Mouse (Mus musculus) myocyte (in vitro differentiated cells): ENCODE data around the gene 4930402F06Rik. TPM values are rescaled to one million over a fixed set of nuclear protein-coding genes. Genes with fewer than 3 reads are reported as not detected.

Source experiments
- H3K27me3 ChIP-seq: one replicate; pipeline ENCODE4 v1.6.1; 2011; ENCODE audit not compliant: control insufficient read depth, insufficient read depth, insufficient read length
- H3K36me3 ChIP-seq: one replicate; pipeline ENCODE4 v1.6.1; 2011; ENCODE audit not compliant: control insufficient read depth, insufficient read depth
- H3K4me2 ChIP-seq: one replicate; pipeline ENCODE4 v1.6.1; 2011; ENCODE audit warnings: low read depth, control low read depth
- H3K4me3 ChIP-seq: one replicate; pipeline ENCODE4 v1.5.1; 2011; ENCODE audit warnings: mild to moderate bottlenecking, control low read depth, moderate library complexity
- H3K79me2 ChIP-seq: one replicate; pipeline ENCODE4 v1.6.1; 2011; ENCODE audit not compliant: control insufficient read depth, insufficient read depth
- H3ac ChIP-seq: one replicate; pipeline ENCODE4 v1.6.1; 2011; ENCODE audit not compliant: control insufficient read depth, insufficient read length
- CEBPB ChIP-seq: IDR thresholded peaks from 2 replicates; pipeline ENCODE4 v1.6.1; 2011; ENCODE audit warnings: mild to moderate bottlenecking, moderate library complexity; ENCODE audit not compliant: poor library complexity, insufficient read depth, severe bottlenecking
- E2F4 ChIP-seq: IDR thresholded peaks from one replicate; pipeline ENCODE4 v1.6.1; 2011; ENCODE audit warnings: mild to moderate bottlenecking, control low read depth, moderate library complexity; ENCODE audit not compliant: insufficient read depth
- MAX ChIP-seq: IDR thresholded peaks from one replicate; pipeline ENCODE4 v1.6.1; 2011; ENCODE audit warnings: low read depth, mild to moderate bottlenecking, control low read depth
- MYOD1 ChIP-seq, 3 experiments: IDR thresholded peaks; one replicate each; pipeline ENCODE4 v1.6.1; 2011; ENCODE audit warnings: control low read depth in 2 of 3, low read depth in 2 of 3, mild to moderate bottlenecking in 2 of 3, moderate library complexity in 1 of 3; ENCODE audit not compliant: insufficient read length in 2 of 3, control insufficient read depth in 1 of 3
- MYOG ChIP-seq, 3 experiments: IDR thresholded peaks; one replicate each; pipeline ENCODE4 v1.6.1; 2011; ENCODE audit warnings: control low read depth in 2 of 3, low read depth in 2 of 3, mild to moderate bottlenecking in 2 of 3; ENCODE audit not compliant: insufficient read length in 2 of 3, control insufficient read depth in 1 of 3, insufficient read depth in 1 of 3
- POLR2A ChIP-seq: IDR thresholded peaks from one replicate; pipeline ENCODE4 v1.6.1; 2011; ENCODE audit warnings: low read depth, mild to moderate bottlenecking, control low read depth, moderate library complexity; ENCODE audit not compliant: insufficient read length
- POLR2AphosphoS2 ChIP-seq: IDR thresholded peaks from one replicate; pipeline ENCODE4 v1.6.1; 2011; ENCODE audit warnings: low read depth, control low read depth; ENCODE audit not compliant: insufficient read length
- REST ChIP-seq: IDR thresholded peaks from one replicate; pipeline ENCODE4 v1.6.1; 2011; ENCODE audit warnings: mild to moderate bottlenecking, control low read depth, moderate library complexity; ENCODE audit not compliant: insufficient read depth, insufficient read length
- SRF ChIP-seq: IDR thresholded peaks from one replicate; pipeline ENCODE4 v1.6.1; 2011; ENCODE audit warnings: low read depth; ENCODE audit not compliant: control insufficient read depth, insufficient read length
- TCF12 ChIP-seq: IDR thresholded peaks from one replicate; pipeline ENCODE4 v1.6.1; 2011; ENCODE audit warnings: mild to moderate bottlenecking, control low read depth; ENCODE audit not compliant: poor library complexity, insufficient read depth, severe bottlenecking
- TCF3 ChIP-seq: IDR thresholded peaks from one replicate; pipeline ENCODE4 v1.6.1; 2011; ENCODE audit warnings: low read depth, control low read depth; ENCODE audit not compliant: insufficient read length
- USF1 ChIP-seq: IDR thresholded peaks from one replicate; pipeline ENCODE4 v1.6.1; 2011; ENCODE audit warnings: low read depth, mild to moderate bottlenecking, control low read depth, moderate library complexity
- polyA plus RNA-seq: library from polyadenylated mRNA; unstranded; fragments of >200 nt; fragmentation: generic; extraction: Trizol; gene quantifications from one replicate; pipeline ENCODE4 v1.2.1, GENCODE M21; 2012; ENCODE audit warnings: missing spikeins

4930402F06Rik gene
- polyA plus RNA-seq, 1 experiment = not detected

DNA sequence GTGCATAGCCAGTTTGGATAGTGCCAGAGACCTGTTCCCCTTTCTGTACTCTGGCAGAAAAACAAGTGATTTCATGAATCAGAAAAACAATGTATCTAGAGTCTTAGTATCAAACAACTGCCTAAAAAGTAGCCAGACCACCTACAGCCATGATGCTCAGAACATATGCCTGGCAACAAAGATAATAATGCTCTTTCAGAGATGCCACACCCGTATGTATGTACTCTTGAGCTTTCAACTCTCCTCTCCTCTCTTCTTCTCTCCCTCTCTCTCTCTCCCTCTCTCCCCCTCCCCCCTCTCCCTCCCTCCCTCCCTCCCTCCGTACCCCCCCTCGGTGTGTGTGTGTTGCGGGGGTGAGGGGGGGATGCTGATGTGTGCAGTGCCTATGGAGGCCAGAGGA lies 22.3 kb upstream of the 4930402F06Rik start:
- H3K36me3 ChIP-seq = no peaks in the 10 kb centered on the region
- no peak overlapping the region for H3ac ChIP-seq

DNA sequence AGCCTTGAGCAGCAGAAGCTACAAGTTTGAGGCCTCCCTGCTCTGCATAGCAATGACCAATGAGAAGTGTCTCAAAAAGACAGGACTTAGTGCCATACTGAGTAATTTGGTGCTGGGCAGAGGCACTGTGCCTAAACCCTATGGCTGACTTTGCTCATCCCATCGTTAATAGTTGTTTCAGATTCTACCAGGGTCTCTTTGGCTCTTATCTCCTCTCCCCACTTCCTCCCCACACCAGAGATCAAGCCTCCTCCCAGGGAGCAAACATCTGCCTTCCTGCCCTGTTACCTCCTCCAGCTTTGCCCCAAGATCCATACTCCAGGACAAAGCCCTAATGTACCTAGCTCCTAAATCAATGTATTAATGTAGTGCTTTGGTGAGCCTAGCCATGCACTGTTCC lies 20.3 kb upstream of the 4930402F06Rik start:
- H3K4me3 ChIP-seq = no peak overlapping the region
- no peak overlapping the region for H3ac ChIP-seq
- H3K36me3 ChIP-seq = no peaks in the 10 kb centered on the region
- no peaks in the 10 kb centered on the region for H3K27me3 ChIP-seq
- TF ChIP-seq MAX (no peak), TCF3 (no peak), E2F4 (no peak), POLR2AphosphoS2 (no peak), REST (no peak), TCF12 (no peak), USF1 (no peak), SRF (no peak), MYOD1 (IDR thresholded peaks at IDR 0.05; ENCODE audit: control insufficient read depth in 1 of 3, insufficient read length in 2 of 3, low read depth in 2 of 3) (no peak), MYOG (IDR thresholded peaks at IDR 0.05; ENCODE audit: control insufficient read depth in 1 of 3, insufficient read depth in 1 of 3, insufficient read length in 2 of 3, low read depth in 2 of 3) (no peak), CEBPB (no peak), POLR2A (no peak)
- no peaks in the 10 kb centered on the region for H3K79me2 ChIP-seq
- H3K4me2 ChIP-seq = no peak overlapping the region

More for the DNA sequence above, 22.3 kb upstream of the 4930402F06Rik start:
- no peak overlapping the region for H3K4me2 ChIP-seq
- TF ChIP-seq MYOG (IDR thresholded peaks at IDR 0.05; ENCODE audit: control insufficient read depth in 1 of 3, insufficient read depth in 1 of 3, insufficient read length in 2 of 3, low read depth in 2 of 3) (no peak), REST (no peak), POLR2A (no peak), TCF12 (no peak), USF1 (no peak), MAX (no peak), TCF3 (no peak), SRF (no peak), POLR2AphosphoS2 (no peak), MYOD1 (IDR thresholded peaks at IDR 0.05; ENCODE audit: control insufficient read depth in 1 of 3, insufficient read length in 2 of 3, low read depth in 2 of 3) (no peak), CEBPB (no peak), E2F4 (no peak)
- no peak overlapping the region for H3K4me3 ChIP-seq
- no peaks in the 10 kb centered on the region for H3K79me2 ChIP-seq
- H3K27me3 ChIP-seq = no peaks in the 10 kb centered on the region

DNA sequence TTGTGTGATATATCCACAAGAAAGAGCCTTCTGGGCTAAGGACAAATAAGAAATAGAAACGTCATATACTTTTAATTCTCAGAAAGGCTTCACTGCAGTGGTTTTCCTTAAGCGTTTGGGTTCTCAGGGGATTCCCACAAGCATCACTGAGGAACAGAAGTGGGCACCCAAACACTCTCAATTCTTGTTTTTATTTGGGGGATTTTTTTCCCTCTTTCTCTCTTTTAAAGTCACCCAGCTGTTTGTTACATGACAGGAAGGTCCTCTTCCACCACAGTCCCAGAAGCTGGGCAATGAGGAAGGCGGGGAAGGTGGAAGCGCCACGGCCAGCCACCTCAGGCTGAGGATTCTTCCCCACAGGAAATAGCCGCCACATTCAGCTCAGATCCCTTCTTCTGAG lies 19.5 kb upstream of the 4930402F06Rik start:
- Histone ChIP-seq H3K27me3 (no peaks in the 10 kb centered on the region), H3ac (no peak overlapping the region), H3K4me3 (no peak overlapping the region), H3K4me2 (no peak overlapping the region), H3K79me2 (no peaks in the 10 kb centered on the region), H3K36me3 (no peaks in the 10 kb centered on the region)
- TF ChIP-seq MYOG (IDR thresholded peaks at IDR 0.05; ENCODE audit: control insufficient read depth in 1 of 3, insufficient read depth in 1 of 3, insufficient read length in 2 of 3, low read depth in 2 of 3) (no peak), MYOD1 (IDR thresholded peaks at IDR 0.05; ENCODE audit: control insufficient read depth in 1 of 3, insufficient read length in 2 of 3, low read depth in 2 of 3) (no peak), REST (no peak), SRF (no peak), TCF3 (no peak), POLR2AphosphoS2 (no peak), MAX (no peak), CEBPB (no peak), USF1 (no peak), E2F4 (no peak), POLR2A (no peak)

DNA sequence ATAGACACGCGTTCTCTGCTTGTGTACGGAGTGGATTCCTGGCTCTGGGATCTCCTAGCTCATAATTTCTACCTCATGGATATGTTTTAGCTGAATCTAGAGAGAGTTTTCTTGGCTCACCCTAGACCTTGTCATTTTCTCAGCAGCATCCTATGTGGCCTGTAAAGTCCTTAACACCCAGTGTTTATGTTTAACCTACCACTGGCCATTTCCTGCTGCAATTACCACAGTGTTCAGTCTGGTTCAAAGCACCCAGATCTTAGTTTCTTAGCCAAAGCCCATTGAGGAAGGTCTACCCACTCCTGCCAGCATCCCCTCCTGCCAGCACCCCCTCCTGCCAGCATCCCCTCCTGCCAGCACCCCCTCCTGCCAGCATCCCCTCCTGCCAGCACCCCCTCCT lies 15.8 kb upstream of the 4930402F06Rik start:
- H3K4me2 ChIP-seq = no peak overlapping the region
- TF ChIP-seq MYOD1 (IDR thresholded peaks at IDR 0.05; ENCODE audit: control insufficient read depth in 1 of 3, insufficient read length in 2 of 3, low read depth in 2 of 3) = no peak
- no peak for TF ChIP-seq E2F4
- no peak for TF ChIP-seq TCF12
- TF ChIP-seq MYOG (IDR thresholded peaks at IDR 0.05; ENCODE audit: control insufficient read depth in 1 of 3, insufficient read depth in 1 of 3, insufficient read length in 2 of 3, low read depth in 2 of 3) = no peak
- no peak for TF ChIP-seq MAX
- no peak for TF ChIP-seq CEBPB
- no peak for TF ChIP-seq POLR2AphosphoS2
- no peak for TF ChIP-seq SRF
- TF ChIP-seq TCF3 = no peak
- TF ChIP-seq REST = no peak
- no peak for TF ChIP-seq POLR2A
- no peak for TF ChIP-seq USF1
- no peak overlapping the region for H3ac ChIP-seq
- no peaks in the 10 kb centered on the region for H3K79me2 ChIP-seq
- no peaks in the 10 kb centered on the region for H3K36me3 ChIP-seq
- H3K27me3 ChIP-seq = no peaks in the 10 kb centered on the region
- H3K4me3 ChIP-seq = no peak overlapping the region

DNA sequence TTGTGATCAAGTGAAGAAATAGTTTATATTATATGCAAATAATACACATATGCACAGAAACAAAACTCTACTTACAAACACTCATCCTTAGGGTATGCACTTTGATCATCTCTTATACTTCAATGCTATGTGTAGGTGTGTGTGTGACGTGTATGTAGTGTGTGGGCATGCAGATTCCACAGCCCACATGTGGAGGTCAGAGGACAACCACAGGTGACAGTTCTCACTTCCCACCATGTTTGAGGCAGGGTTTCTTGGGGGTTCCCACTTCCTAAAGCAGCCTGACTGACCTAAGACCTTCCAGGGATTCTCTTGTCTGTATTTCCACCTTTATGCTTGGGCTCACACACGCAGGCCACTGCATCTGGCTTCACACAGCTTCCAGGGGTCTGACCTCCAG lies 15.3 kb upstream of the 4930402F06Rik start:
- H3K4me2 ChIP-seq = no peak overlapping the region
- no peaks in the 10 kb centered on the region for H3K36me3 ChIP-seq
- no peak for TF ChIP-seq POLR2A
- no peak for TF ChIP-seq CEBPB
- no peak for TF ChIP-seq TCF3
- no peaks in the 10 kb centered on the region for H3K79me2 ChIP-seq
- H3ac ChIP-seq = no peak overlapping the region
- H3K27me3 ChIP-seq = no peaks in the 10 kb centered on the region
- H3K4me3 ChIP-seq = no peak overlapping the region
